Mouse (Mus musculus): ENCODE measurements at regions not wholly inside any gene's neighbourhood (a gene's known extent, or its start where the extent isn't known, plus 50 kb on each side); places are given as distances from the start of the nearest gene placed in this dataset.
"Not testable (repeated sequence)": the region's sequence is repeated elsewhere in the genome, so short reads cannot be mapped to it uniquely, and the experiment has no call there.

DNA sequence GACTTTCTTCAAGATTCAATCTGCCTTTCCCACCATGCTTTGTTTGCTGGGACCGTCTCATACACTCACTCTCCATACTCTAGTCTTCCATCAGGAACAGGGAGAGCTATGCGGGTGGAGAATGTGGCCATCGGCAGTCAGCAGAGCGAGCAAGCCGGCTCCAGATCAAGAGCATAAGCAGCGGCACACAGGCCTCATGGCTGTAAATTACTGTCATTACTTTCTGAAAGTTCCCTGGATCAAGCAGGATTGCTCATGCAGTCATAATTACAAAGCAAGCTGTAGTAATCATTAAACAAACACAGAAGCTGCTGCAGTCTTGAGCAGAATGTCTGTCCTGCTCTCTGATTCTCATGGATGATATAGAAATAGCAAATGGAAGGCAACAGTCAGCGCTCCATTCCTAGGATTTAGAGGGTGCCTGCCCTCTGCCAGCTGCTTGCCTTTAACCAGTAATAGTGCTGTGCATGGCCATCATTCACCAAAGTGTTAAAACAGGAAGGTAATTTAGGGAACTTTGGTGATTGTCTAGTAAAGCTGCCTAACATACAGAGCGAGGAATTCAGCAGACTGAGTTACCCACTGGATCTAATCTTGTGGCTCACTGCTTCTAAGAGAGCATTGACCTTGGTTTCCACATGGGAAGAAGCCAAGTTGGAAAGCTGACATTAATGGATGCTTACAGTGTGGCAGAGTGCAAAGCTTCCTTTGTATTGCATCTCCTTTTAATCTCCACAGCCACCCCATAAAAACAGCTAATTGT, 298.2 kb downstream of the 1190002N15Rik start:
- DNase-seq: no peak

DNA sequence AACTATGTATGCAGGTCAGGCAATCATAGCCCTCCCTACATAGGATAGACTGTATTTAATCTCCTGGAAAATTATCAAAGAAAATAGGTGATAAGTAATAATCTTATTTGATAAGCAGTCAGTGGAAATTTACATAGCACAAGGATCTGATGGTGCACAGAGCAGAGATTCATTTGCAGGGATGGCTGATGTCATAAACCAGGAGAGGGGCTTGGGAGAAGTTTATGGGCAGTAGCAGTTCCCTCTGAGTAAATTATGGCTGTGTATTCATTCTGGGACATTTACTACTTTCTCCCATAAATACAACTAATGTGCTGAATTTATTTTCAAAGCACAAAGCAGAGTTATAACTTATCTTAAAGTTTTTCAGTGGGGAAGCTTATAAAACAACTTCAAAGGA, 299.3 kb downstream of the 1190002N15Rik start:
- no peak for DNase-seq

DNA sequence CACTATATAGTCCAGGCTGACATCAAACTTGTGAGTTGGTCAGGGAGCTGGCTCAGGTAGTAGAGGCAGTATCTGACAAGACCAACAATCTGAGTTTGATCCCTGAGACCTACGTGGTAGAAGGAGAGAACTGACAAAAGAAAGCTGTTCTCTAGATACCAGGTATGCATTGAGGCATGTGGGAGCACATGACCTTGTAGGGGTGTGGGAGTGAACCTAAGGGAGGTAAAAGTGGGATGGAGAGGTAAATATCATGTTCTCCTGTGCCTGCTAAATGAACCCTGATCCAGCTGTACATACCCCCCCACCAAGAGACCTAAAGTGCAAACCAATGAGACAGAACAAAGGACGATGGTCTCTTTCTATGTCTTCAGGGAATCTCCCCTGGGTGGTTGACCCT, 308.3 kb downstream of the 1190002N15Rik start:
- no peak for DNase-seq

DNA sequence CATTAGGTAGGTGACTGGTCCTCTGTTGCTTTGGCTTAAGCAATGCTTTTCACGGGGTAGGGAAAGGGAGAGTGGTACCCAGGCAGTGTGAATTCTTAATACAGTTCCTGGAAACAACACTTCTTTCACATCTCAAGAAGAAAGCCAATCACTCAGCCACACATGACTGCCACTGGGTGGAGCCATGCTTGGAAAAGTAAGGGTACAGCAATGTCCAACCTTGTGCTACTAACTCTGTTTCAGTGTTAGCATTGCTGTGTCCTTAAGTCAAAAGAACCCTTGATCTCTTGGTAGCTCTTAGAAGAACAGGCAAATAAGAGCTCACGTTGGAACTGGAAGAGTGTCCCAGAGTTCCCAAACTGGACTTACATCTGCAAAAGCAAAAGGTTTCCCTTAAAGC, 318.8 kb downstream of the 1190002N15Rik start:
- no peak for DNase-seq

DNA sequence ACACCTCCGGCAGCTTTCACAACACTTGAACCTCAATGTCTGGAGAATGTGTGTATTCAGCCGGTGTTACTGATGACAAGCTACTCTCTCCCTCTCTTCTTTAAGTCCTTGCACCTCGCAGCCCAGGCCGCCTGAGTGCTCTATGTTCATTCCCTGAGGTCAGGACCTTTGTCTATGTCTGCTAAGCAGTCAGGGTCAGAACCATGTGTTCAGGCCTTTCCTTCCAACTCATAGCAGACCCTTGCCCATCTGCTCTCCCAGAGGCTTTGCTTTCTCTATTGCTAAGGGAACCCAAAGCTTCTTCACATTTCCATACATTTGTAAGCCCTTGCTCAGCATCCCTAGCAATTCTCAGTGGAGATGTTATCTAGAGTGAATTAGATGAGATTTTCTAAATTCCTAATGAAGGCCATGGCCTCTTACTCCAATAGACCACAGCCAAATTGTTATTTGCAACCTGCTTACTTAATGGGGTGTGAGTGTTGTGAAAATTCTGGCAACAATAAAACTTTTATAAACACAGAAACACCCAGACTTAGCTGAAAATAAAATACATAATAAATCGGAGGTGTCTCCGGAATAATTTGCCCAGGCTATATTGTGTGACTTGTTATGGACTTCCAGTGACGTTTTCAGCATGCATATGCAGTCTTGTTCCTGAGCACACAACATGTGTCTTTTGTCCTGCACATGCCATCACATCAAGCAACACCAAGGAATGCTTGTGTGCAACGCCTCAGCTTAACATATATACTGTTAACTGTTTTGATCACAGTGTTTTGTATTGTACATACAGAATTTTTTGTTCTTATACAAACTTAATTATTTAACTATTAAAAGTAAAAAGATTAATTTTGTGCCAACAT, 321.2 kb downstream of the 1190002N15Rik start:
- no peak for DNase-seq

DNA sequence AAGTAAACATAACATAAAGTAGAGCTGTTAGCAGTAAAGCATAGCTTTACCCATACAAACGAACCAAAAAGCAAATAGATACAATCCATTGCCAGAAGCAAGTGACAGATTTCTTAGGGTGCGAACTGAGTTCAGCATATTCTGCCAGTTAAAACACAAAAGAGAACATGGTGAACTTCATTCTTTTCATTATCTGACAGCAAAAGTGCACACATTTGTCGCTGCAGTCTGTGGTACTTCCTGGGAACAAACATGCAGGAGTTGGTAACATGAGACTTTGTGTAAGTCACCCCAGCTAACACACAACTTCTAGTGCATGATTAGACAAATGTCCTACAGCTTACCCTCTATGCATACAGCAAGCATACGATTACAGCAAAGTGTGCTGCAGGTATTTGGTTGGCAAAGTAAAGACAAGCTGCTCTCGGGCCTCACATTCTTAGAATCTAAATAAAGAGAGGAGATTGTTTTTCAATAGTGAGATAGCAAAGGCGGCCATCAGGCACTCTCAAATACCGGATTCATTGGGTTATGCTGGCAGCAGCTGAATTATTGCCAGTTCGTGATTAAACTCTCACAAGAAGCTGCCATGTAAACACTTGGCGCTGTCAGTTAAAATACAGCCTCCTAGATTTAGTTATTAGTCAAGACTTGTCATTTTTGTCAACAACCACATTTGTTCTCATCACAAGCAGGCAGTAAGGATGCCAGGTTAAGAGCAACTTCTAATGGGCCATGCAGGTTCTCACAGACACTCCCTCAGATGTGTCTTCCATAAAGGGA, 327.2 kb downstream of the 1190002N15Rik start:
- no peak for DNase-seq

DNA sequence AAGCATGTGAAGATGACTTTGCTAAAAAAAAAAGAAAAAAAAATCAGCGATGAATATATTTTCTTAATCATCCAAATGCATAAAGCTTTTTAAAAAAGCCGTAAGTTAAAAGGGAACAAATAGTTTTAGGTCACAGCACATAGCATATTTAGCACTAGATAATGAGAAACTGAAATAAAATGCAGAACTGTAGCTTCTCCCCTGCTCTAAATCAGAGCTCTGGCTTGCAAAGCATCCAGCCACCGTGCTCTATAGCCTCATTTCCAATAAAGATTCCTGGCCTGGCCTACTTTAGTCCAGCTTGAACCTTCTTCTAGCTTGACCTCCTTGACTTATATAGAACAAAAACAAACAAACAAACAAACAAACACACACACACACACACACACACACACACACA, 328.9 kb downstream of the 1190002N15Rik start:
- no peak for DNase-seq

DNA sequence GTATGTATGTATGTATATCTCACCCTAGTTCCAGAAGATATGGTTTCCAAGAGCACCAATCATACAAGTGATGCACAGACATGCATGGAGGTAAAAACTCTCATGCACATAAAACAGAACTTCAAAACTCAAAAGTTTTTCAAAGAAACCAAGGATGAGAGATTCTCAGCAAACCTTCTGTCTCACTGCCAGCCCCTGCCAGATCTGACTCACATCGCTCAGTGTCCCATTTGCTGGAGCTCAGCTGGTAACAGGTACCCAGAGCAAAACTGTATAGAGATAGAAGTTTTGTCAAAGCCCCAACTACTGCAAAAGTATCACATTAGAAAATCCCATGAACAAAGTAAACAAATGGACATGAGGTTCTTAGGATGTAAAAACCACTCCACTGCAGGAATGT, 337.0 kb downstream of the 1190002N15Rik start:
- DNase-seq: no peak

DNA sequence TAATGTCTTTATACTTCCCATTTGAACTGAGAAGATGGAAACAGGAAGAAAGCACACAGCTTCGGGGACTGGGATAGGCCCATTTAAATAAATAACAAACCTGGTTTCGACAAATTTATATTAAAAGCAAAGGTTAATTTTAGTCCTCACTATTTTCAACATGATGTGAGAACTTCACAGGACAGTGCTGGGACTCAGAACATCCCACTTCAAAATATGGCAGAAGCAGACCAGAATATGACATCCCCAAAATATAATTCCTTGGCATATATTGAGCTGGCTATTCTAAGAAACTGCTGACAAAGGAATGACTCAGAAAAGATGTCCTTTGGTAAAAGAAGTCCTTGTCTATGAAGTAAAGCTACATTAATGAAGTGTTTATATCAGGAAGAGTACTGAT, 338.0 kb downstream of the 1190002N15Rik start:
- no peak for DNase-seq

DNA sequence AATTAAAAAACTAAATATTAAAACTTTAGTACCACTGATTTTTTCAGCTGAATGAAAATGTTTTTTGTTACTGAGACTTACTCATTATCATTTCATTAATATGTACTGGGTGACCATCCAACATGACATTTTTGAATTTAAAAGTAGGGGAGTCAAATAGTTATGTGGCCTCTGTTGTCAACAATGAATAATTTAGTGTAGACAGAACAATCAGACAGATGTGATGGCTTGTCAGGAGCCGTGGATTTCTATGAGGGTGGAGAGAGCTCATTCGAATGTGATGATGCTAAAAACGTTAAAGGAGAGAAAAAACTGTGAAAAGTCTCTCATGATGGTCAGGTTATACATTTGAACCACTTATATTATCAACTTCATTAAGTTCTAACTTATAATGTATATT, 346.8 kb downstream of the 1190002N15Rik start:
- DNase-seq: no peak

DNA sequence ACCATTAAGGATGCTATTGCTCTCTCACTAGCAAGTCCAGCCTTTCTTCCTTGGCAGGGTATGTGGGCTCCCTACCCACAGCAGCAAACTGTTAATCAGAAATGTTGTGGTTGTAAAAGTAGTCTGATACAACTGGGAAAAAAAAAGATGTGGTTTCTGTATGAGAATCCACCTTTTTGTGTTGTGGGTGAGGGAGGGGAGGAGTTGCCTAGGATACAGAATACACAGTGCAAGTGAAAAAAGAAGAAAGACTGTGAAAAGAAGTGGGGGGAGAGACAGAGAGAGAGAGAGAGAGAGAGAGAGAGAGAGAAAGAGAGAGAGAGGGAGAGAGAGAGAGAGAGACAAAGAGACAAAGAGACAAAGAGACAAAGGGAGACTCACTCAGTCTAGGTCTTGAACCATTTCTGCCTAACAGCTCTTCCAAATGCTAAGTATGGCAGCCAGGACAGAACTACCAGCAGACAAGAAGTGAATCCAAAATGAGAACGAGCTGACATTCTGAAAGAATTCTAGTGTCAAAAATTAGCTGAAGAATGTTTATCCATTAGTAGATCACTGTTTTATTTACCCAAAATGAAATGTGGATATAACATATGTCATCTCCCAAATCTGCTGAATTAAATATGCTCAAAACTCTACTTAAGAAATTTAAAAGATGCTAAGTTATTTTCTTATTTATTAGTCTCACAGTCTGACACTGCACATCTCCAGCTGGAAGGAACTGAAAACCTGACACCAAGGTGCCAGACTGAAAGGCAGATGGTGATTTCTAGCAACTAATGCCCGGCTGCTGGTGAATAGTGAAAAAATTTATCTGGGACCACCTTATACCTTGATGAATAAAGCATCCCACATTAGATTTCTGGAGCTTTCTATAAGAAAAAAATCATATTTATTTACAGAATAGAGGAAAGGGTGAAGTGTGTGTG, 347.7 kb downstream of the 1190002N15Rik start:
- DNase-seq: no peak

DNA sequence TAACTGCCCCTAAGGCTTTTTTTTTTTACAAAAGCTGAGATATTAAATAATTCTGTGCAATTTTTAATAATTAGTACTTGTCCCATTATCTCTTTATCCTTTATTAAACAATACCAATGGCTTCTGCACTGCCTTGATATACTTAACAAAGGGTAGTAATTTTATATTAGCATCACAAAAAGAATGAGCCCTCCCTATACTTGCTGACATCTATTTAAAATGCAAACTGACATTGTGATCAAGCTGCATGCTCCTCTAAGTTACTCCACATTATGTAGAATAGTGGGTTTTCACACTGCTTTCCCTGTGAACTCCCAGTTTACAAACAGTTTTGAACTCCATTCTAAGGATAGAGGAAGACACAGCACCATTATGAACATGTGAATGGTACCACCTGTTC, 349.8 kb downstream of the 1190002N15Rik start:
- DNase-seq: no peak

DNA sequence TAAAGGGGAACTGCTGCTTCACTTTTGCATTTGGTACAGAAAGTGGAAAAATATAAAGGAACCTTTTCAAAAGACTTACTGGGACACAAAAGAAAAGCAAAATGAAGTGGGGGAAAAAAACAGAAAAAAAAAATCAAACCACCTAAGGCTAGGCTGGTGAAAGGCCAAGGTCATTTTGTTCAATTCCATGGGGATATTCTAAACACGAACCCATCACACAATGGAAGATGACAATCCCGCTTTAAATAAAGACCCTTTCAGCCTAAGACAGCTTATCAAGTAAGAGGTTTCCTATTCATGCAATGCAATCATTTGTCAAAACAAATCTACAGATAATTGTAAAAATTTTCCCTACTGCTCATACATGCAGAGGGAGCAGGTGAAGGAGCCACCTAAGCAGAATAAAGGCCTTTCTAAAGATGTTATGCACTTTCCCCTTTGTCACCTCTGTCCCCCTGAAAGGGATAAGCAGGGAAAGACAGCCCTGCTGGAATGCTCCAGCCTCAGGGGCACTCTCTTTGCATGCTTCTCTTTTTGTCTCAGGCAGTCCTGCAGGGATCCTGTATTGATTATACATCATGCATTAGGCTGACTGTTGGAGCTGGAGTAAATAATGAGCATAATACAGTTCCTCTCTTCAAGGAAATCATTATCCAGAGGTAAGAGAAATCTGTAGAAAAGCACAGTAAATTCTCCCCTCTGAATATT, 367.8 kb downstream of the 1190002N15Rik start:
- DNase-seq: no peak

DNA sequence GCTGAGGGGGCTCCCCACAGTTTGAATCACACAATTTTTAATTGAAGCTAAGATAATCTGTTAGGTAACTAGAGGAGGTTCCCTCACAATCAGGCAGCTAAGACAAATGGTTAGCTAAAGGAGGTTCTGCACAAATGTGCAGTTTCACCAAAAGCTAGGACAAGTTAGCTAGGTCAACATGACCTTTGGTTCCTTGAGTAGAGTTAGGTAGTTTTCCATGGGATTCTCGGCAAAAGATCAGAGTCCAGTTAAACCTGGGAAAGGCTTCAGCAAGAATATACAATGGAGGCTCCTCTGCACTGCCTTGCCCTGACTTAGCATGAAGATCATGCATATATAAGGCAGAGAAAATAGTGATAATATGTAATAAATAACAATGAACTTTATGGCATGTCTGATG, 374.2 kb downstream of the 1190002N15Rik start:
- no peak for DNase-seq

DNA sequence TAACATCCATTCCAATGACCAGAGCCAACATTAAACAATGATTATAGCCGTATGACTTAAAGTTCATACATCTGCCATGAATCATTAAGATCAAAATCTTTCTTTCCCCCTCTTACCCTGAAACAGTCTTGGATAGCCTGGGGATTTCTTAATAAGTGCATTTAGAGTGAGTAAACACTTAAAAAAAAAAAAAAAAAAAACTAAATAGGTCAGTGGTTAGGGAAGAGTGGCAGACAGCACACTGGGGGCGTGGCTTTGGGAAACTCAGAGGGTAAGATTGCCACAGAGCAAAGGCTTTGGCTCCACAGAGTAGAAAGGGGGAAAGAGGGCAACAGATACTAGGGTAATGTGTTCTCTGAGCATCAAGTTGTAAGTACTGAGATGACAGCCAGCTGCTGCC, 382.3 kb downstream of the 1190002N15Rik start:
- DNase-seq: no peak

DNA sequence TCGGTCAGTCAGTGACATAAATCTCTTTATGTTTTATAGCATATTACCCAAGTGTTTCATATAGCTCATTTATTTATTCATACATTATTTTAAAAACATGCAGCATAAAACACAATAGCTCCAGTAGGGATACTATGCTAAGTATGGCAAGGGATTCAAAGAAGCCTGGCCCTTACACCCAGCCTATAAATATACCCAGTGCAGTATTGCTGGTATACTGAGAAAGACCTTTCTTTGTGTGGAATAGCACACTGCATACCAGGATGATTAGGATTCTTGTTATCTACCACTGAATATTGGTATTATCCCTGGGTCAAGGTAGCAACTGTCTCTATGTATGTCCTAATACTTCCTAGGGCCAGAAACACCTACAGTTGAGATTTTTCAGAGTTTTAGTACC, 389.4 kb downstream of the 1190002N15Rik start:
- no peak for DNase-seq

DNA sequence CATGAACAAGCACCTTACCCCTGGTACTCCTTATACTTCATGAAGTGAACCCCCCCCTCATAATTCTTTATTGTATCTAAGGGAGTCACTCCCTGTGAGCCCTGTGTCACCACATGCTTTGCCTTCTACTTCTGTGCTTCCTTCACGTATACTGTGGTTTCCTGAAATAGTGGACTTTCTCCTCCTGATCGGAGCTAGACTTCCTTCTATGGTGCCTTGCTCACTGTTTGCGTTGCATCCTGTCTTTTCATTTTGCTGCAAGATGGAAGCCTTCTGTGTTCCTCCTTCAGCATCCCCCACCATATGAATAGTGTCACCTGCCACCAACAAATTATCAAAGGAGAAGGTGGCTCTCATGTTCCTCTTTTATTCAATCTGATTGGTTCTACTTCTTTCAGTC, 391.1 kb downstream of the 1190002N15Rik start:
- DNase-seq: no peak

DNA sequence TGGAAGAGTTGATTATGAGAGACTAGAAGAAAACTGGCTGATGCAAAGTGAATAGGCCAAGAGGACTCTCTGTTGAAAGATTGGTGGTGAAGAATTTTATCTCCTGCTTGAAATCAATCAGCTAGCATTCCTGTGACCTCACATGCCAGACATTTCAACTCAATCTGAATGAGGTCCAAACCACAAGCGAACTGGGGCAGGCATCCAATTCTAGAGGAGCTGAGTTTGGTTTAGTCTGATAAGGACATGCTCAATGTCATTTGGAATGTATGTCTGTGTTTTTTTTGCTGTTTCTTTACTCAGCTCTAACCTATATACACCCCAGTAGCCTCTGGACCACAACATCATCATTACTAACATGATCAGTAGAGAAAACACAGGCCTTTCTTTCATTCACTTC, 401.4 kb downstream of the 1190002N15Rik start:
- no peak for DNase-seq

DNA sequence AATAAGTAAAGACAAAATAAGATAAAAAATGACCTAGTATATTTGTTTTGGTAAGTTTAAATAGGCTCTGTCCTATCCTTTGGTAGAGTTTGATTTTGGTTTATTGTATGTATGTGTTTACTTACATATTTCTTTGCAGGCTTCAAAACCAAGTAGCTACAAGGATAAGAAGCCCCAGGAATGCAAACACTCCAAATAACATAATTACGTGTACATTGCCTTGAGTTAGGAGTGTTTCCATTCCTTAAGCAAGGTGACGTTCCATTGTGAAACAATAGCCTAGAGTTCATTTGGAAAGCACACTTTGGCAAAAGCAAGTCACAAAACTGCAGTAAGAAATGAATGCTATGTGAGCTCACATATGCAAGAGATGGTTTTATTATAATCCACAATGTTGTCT, 404.2 kb downstream of the 1190002N15Rik start:
- no peak for DNase-seq

DNA sequence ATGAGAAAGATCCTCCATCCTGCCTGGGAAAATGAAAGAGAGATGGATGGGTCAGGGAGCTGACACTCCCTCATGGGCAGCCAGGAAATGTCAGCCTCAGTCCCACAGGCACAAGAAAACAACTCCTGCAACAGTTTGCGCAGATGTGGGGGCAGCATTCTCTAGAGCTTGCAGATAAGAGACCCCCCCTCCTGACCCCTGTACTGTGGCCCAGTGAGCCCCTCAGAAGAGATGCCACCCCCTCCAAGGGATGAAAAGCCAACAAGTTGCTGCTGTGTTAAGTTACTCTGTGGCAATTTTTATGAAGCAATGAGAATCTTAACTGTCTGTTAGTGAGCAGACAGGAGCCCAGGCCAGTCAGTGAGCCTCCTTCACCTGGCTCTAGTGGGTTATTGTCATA, 406.5 kb downstream of the 1190002N15Rik start:
- DNase-seq: no peak

DNA sequence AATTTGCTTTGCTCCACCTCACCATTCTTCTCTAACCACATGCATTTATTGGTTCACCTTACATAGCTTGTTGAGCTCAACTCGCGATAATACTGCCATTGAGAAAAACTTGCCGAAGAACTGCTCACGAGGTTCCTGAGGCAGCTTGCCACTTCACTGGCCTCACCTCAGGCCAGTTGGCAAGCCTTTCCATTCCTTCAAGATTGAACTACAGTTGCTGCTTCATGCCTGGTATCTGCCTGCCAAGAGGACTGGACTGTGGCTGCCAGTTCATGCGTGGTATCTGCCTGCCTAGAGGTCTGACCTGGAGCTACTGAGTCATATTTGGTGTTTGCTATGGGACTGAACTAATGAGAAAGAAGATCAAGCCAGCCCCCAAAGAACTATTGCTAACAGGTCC, 420.9 kb downstream of the 1190002N15Rik start:
- DNase-seq: no peak

DNA sequence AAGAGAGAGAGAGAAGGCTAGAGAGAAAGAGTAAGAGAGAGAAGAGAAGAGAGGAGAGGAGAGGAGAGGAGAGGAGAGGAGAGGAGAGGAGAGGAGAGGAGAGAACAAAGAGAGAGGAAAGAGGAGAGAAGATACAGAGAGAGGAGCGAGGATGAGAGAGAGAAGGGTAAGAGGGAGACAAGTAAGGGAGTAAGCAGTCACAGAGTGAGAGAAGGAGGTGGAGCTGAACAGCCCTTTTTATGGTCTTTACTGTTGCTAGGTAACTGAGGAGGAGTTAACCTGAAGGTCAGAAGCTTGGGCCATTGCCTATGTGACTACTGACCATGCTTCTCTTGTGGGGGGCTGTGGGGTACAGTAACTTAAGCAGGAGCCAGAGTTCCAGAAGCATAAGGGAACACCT, 430.2 kb downstream of the 1190002N15Rik start:
- DNase-seq: not testable (repeated sequence)
